Mouse (Mus musculus) limb, embryonic 11.5 days (tissue): ENCODE results near the gene Brd2. TPM values are rescaled to one million over a fixed set of nuclear protein-coding genes. Genes with fewer than 3 reads are reported as not detected.
A peak's percentile ranks its signal among the peaks of the same experiment; 100 is the strongest.

Source experiments
- ATAC-seq: fragments of 200-750 bp; cut with Nextera tagmentation; 2 replicates; pipeline ENCODE4 v1.8.0; 2017; ENCODE audit warnings: low read depth; ENCODE audit not compliant: insufficient number of reproducible peaks, low FRiP score, low TSS enrichment
- DNase-seq: peaks from one replicate; pipeline ENCODE4 v3.0.0-alpha.2; 2015; ENCODE audit warnings: low spot score
- H3K27ac ChIP-seq: fragments of 300-500 bp; sonication (generic); replicated peaks from 2 replicates; pipeline ENCODE4 v1.5.1; 2014; ENCODE audit warnings: low read depth, mild to moderate bottlenecking, low read length
- H3K27me3 ChIP-seq: fragments of 300-500 bp; sonication (generic); 2 replicates; pipeline ENCODE4 v1.6.1; 2014; ENCODE audit warnings: mild to moderate bottlenecking, low read length, mixed read lengths; ENCODE audit not compliant: control insufficient read depth, insufficient read depth
- H3K36me3 ChIP-seq: fragments of 300-500 bp; sonication (generic); 2 replicates; pipeline ENCODE4 v1.6.1; 2014; ENCODE audit warnings: mild to moderate bottlenecking, low read length, moderate library complexity, mixed read lengths; ENCODE audit not compliant: control insufficient read depth, insufficient read depth
- H3K4me1 ChIP-seq: fragments of 300-500 bp; sonication (generic); 2 replicates; pipeline ENCODE4 v1.6.1; 2014; ENCODE audit warnings: low read length, mixed read lengths; ENCODE audit not compliant: control insufficient read depth, insufficient read depth
- H3K4me2 ChIP-seq: fragments of 300-500 bp; sonication (generic); 2 replicates; pipeline ENCODE4 v1.6.1; 2014; ENCODE audit warnings: low read depth, mild to moderate bottlenecking, moderate library complexity; ENCODE audit not compliant: severe bottlenecking
- H3K4me3 ChIP-seq: fragments of 300-500 bp; sonication (generic); 2 replicates; pipeline ENCODE4 v1.5.1; 2014; ENCODE audit warnings: low read depth, low read length
- H3K9ac ChIP-seq: fragments of 300-500 bp; sonication (generic); 2 replicates; pipeline ENCODE4 v1.6.1; 2014; ENCODE audit warnings: mild to moderate bottlenecking, low read length
- H3K9me3 ChIP-seq: fragments of 300-500 bp; sonication (generic); 2 replicates; pipeline ENCODE4 v1.6.1; 2016; ENCODE audit warnings: low read length; ENCODE audit not compliant: control insufficient read depth
- WGBS: fragments of 180-500 bp; shearing (Covaris S2); extraction: QIAGEN DNeasy Blood & Tissue Kit; methylation state at CpG from one replicate; pipeline ENCODE4 v1.1.7; 2014; 5-methylcytosine and 5-hydroxymethylcytosine counted together
- polyA plus RNA-seq: library from polyadenylated mRNA; unstranded; fragments of >200 nt; fragmentation: Nextera tagmentation; extraction: Ambion mirVana; gene quantifications from 2 replicates; pipeline ENCODE4 v1.2.1, GENCODE M21; 2014

Brd2 gene
- polyA plus RNA-seq, 1 experiment from 2014 or later = 152 TPM

DNA sequence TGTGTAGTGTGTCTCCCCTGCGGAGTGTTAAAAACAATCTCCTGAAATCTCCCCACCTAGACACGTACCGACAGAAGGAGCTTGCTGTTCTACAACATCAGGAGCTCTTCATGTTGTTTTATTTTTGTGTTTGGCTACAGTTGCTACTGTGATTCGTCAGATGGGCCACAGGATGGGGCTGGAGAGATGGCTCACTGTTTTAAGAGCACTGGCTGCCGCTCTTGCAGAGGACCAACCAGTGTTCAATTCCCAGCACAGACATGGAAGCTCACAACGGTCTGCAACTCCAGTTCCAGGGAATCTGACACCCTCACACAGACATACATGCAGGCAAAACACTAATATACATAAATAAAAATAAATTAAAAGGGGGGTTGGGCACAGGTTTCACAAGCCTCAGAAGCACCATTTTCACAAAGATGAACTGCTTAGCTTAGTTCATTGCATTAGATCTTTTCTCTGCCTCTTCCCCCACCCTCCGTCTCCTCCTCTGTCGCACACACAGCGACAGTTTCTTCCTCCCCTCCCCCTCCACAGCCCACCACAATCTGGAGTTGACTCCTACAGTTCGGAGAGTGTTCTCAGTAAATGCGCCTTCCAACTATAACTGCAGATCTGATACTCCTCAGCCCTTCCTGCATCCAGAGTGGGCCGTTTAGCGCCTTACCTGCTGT, 6.0 kb upstream of the Brd2 start:
- no peak overlapping the region for H3K9ac ChIP-seq
- WGBS = 22% methylated on average over 13 of the region's 13 CpGs

DNA sequence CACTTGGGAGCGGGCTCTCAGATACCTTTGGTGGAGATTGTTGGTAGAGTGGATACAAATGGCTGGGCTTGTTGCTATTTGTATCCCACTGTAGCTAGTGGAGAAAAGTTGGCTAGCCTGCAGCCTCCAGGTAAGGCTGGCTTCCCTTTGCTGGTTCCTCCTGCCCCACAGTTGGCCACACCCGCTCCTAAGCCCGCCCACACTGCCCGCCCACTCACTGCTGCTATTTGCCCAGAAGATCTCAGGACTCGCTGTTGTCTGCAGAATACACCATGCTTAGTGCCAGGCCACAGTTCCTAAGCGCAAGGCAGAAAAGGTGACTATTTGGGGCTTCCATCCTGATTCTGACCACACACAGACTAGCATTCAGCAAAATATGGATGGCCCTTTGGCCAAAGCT, 5.0 kb upstream of the Brd2 start:
- Histone ChIP-seq H3K9me3 (no peaks in the 10 kb centered on the region), H3K4me2 (no peak overlapping the region), H3K4me1 (peaks cover 28% of the 10 kb centered on the region), H3K27ac (no peak overlapping the region), H3K9ac (no peak overlapping the region), H3K36me3 (no peaks in the 10 kb centered on the region), H3K4me3 (no peak overlapping the region), H3K27me3 (no peaks in the 10 kb centered on the region)
- DNase-seq (no peak), ATAC-seq (no peak)
- 25% methylated on average over 6 of the region's 6 CpGs for WGBS

More for the DNA sequence above, 6.0 kb upstream of the Brd2 start:
- H3K4me2 ChIP-seq = peak overlapping the region; percentile 20; the same call in 1 of the 2 replicates
- 0 out of 2 replicates have a peak overlapping the region, but pooled peaks have one; percentile 24 for H3K27ac ChIP-seq
- no peak for DNase-seq
- no peak overlapping the region for H3K4me3 ChIP-seq
- H3K36me3 ChIP-seq = no peaks in the 10 kb centered on the region
- no peaks in the 10 kb centered on the region for H3K9me3 ChIP-seq
- ATAC-seq = no peak
- no peaks in the 10 kb centered on the region for H3K27me3 ChIP-seq
- H3K4me1 ChIP-seq = peaks cover 28% of the 10 kb centered on the region

DNA sequence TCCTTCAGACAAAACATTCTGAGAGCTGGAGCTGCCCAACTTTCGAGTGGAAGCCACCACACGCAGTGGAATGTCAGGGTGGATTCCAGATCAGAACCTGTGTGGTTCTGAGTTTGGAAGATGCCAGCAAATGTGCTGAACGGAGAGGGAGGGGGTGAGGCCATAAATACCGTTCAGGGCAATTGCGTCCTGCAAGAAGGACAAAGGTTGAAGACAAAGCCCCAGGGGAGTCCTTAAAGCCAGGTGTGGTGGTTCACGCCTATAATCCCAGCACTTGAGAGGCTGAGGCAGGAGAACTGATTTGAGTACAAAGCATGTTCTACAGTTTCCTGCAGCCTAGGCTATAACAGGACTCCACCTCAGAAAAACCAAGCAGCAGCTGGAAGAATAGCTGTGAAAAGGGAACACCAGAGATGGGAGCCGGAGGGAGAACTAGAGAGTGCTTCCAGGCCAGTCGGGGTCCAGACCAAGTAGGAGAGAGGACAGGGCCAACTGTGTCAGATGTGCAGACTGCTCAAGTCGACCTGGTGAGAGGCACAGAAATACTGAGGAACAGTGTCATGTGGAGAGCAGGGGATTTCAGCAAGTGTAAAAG, 4.5 kb upstream of the Brd2 start:
- Histone ChIP-seq H3K9ac (no peak overlapping the region), H3K4me3 (no peak overlapping the region), H3K4me1 (peaks cover 28% of the 10 kb centered on the region), H3K36me3 (no peaks in the 10 kb centered on the region), H3K4me2 (no peak overlapping the region), H3K27me3 (no peaks in the 10 kb centered on the region), H3K27ac (no peak overlapping the region), H3K9me3 (no peaks in the 10 kb centered on the region)
- WGBS = 45% methylated on average over 9 of the region's 9 CpGs
- no peak for ATAC-seq
- no peak for DNase-seq

DNA sequence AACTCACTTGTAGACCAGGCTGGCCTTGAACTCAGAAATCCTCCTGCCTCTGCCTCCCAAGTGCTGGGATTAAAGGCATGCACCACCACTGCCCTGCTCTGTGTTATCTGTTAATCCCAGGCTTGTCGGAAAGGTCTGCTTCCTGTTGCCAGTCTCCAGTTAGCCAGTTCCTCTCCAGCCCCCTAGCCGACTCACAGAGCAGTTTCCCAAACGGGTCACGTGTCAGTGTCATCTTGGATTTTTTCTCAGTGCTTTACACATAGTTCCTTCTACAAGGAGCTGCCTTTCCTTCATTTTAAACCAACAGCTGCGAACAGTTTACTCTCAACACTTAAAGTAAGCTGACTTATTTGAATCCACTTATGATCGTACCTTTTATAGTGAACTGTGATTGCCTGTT, 2.2 kb upstream of the Brd2 start:
- Histone ChIP-seq H3K27ac (no peak overlapping the region), H3K4me3 (no peak overlapping the region), H3K4me2 (no peak overlapping the region), H3K9me3 (no peaks in the 10 kb centered on the region), H3K9ac (no peak overlapping the region), H3K4me1 (peaks cover 28% of the 10 kb centered on the region), H3K36me3 (no peaks in the 10 kb centered on the region), H3K27me3 (no peaks in the 10 kb centered on the region)
- DNase-seq = no peak
- WGBS = 86% methylated on average over 6 of the region's 6 CpGs
- no peak for ATAC-seq

DNA sequence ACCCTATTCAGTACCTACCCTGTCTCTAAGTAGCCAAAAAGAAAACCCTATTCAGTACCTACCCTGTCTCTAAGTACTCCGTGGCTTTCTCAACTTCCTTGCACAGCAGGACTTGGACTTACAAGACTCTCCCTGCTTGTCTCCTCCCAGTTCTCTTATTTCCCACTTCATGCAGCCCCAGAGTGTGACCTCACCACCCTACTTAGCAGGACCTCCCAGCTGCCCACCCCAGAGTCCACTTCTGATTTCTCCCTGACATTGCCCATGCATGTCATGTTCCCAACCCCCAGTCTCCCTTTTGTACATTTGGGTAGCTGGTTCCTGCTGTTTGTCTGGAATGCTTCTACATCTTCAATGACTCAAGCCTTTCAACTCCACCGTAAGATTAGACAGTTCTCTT, 1.1 kb upstream of the Brd2 start:
- H3K9ac ChIP-seq = peak overlapping the region; percentile 98
- H3K27me3 ChIP-seq = no peaks in the 10 kb centered on the region
- peaks cover 20% of the 10 kb centered on the region for H3K4me1 ChIP-seq
- no peak for DNase-seq
- H3K4me3 ChIP-seq = peak overlapping the region; percentile 99
- H3K36me3 ChIP-seq = peaks cover 3% of the 10 kb centered on the region; the same call in 1 of the 2 replicates
- H3K27ac ChIP-seq = peak overlapping the region; percentile 100; the same call in 1 of the 2 replicates
- peak overlapping the region; percentile 82 for H3K4me2 ChIP-seq
- no peak for ATAC-seq
- no peaks in the 10 kb centered on the region for H3K9me3 ChIP-seq
- WGBS = 19% methylated on average over 2 of the region's 2 CpGs

DNA sequence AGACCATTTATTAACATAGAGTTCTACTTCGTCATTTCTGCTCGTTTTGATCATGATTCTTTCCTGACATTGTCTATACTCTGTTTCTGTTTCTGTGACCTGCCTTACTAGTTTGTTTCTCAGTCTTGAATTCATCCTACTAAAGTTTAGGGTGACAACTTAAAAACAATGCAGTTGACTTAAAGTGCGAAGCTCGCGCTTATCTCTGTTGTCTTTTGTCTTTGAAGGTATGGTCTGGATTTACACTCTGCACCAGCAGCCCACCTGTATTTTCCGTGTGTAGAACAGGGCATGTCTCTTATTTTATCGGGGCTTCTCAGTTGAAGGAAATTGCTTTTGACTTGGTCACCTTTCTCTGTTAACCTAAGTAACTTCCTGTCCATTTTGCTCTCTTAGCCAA, 677 bp upstream of the Brd2 start:
- H3K4me2 ChIP-seq = peak overlapping the region; percentile 82
- peak overlapping the region; percentile 98 for H3K9ac ChIP-seq
- peak overlapping the region; percentile 99 for H3K4me3 ChIP-seq
- H3K27ac ChIP-seq = peak overlapping the region; percentile 100; the same call in 1 of the 2 replicates
- peaks cover 6% of the 10 kb centered on the region; the same call in 1 of the 2 replicates for H3K36me3 ChIP-seq
- no peaks in the 10 kb centered on the region for H3K27me3 ChIP-seq
- DNase-seq (no peak), ATAC-seq (no peak)
- H3K4me1 ChIP-seq = peaks cover 18% of the 10 kb centered on the region
- 3% methylated on average over 7 of the region's 7 CpGs for WGBS
- H3K9me3 ChIP-seq = no peaks in the 10 kb centered on the region

DNA sequence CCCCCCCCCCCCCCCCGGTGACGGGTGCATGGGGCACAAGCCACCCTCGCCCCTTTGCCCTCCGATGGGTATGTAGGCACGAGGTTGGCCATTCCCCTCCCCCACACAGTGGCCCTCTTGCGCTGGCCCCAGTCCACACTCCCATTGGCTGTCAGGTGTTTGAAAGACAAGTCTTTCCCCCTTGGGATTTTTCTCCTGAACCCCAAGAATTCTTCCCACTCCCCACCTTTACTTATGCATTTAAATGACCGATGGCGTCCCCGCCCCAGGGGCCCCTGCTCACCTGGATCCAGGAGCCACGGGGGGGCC, 601 bp downstream of the Brd2 start:
- Histone ChIP-seq H3K27me3 (no peaks in the 10 kb centered on the region), H3K36me3 (peaks cover 11% of the 10 kb centered on the region), H3K4me3 (peak overlapping the region; percentile 99), H3K4me1 (peaks cover 12% of the 10 kb centered on the region), H3K9me3 (no peaks in the 10 kb centered on the region), H3K4me2 (peak overlapping the region; percentile 82), H3K9ac (peak overlapping the region; percentile 98), H3K27ac (peak overlapping the region; percentile 100)
- ATAC-seq (peak; percentile 10; the same call in 1 of the 2 replicates), DNase-seq (peak; percentile 82)
- 0% methylated on average over 8 of the region's 10 CpGs for WGBS

DNA sequence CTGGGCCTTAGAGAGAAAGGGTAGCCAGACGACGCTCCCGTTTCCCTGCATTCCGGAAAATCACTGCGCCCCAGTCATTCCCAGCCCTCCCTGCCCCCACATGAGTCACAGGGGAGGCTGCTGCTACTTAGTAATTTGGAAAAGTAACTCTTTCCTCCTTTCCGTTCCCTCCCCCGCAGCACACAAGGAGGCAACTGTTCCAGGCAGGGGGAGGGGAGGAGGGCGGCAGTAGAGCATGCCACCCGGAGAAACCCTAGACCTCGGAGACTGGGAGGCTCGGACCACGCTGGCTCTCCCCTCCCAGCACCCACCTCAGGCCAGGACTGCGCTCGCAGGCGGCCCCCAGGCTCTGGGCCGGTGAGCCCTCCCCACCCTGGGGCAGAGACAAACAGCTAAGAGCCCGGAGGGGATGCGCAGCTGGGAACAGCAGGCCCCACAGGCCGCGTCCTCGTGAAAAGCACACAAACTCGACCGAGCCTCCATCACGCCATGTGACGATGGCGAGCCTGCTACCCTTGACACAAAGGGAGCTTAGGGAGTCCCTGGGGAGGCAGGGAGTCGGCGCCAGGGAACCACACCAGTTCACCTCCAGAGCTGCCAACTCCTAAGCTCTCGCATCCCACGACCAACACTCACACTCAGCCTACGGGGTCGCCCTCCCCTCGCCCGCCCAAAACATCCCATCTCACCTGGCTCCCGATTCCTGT, 1.1 kb downstream of the Brd2 start:
- Histone ChIP-seq H3K27me3 (no peaks in the 10 kb centered on the region), H3K9me3 (no peaks in the 10 kb centered on the region), H3K4me3 (peak overlapping the region; percentile 99), H3K4me2 (peak overlapping the region; percentile 82), H3K36me3 (peaks cover 15% of the 10 kb centered on the region), H3K27ac (peak overlapping the region; percentile 100), H3K4me1 (peaks cover 14% of the 10 kb centered on the region), H3K9ac (peak overlapping the region; percentile 98)
- under 1% methylated on average over 35 of the region's 35 CpGs for WGBS
- peak; percentile 91 for DNase-seq
- peak; percentile 55 for ATAC-seq
